In genomic region chr14:3209367-3209766, GRCm38 (mm10) we compare ENCODE assay signal across 15 mouse cellular contexts. TPM values are rescaled to one million over a fixed set of nuclear protein-coding genes. Genes with fewer than 3 reads are reported as not detected.
DNase-seq lines count a peak whose midpoint lies in the region; ATAC-seq lines count a peak whose summit lies in the region.
"Not testable (repeated sequence)": the region's sequence is repeated elsewhere in the genome, so short reads cannot be mapped to it uniquely, and the experiment has no call there.
"Had no signal": no experiment of that assay in that cellular context is flagged by ENCODE, and none has a peak within 500 bp of the region (broad histone marks: within the 10 kb centered on the region; RNA-seq: fewer than 3 reads in every experiment).

No protein-coding gene starts in this region.

- not testable (repeated sequence) for H3K4me3 ChIP-seq in embryonic facial prominence, embryonic 10.5 days
- H3K4me3 ChIP-seq in heart, embryonic 12.5 days = 0 out of 2 replicates have a peak overlapping the region, but pooled peaks have one; percentile 3
- peak overlapping the region; percentile 24; the same call in 1 of the 2 replicates for H3K4me3 ChIP-seq in hindbrain, embryonic 15.5 days

- not testable (repeated sequence) for H3K4me1 ChIP-seq in embryonic facial prominence, embryonic 10.5 days; heart, embryonic 12.5 days (replicated peaks); hindbrain, embryonic 15.5 days (replicated peaks)

- not testable (repeated sequence) for H3K36me3 ChIP-seq in embryonic facial prominence, embryonic 10.5 days (replicated peaks); heart, embryonic 12.5 days; hindbrain, embryonic 15.5 days

- not testable (repeated sequence) for H3K27ac ChIP-seq in embryonic facial prominence, embryonic 10.5 days (replicated peaks); heart, embryonic 12.5 days (ENCODE audit: poor library complexity, severe bottlenecking); hindbrain, embryonic 15.5 days (replicated peaks)

- DNase-seq in cerebellum, adult 18-20 months = peak; percentile 4
- DNase-seq in embryonic facial prominence, embryonic 10.5 days (ENCODE audit: low spot score) = peak; percentile 39
- peak; percentile 10 to 18 for DNase-seq in layer of hippocampus, postnatal 36 days
- DNase-seq in lung, postnatal 10 days = peak; percentile 1
- peak; percentile 0 for DNase-seq in retina, embryonic 14.5 days (ENCODE audit: low spot score)
- DNase-seq in yolk sac, embryonic 10.5 days (ENCODE audit: low spot score) = peak; percentile 9

- H3K9me3 ChIP-seq in embryonic facial prominence, embryonic 10.5 days; heart, embryonic 12.5 days (replicated peaks); hindbrain, embryonic 15.5 days: not testable (repeated sequence)

- 8% methylated on average over 10 of the region's 11 CpGs for WGBS in embryonic facial prominence, embryonic 10.5 days
- WGBS in heart, embryonic 12.5 days = 10% methylated on average over 9 of the region's 11 CpGs
- 12% methylated on average over 9 of the region's 11 CpGs for WGBS in hindbrain, embryonic 15.5 days

- H3K4me2 ChIP-seq in heart, embryonic 12.5 days = peak overlapping the region; percentile 43; the same call in 1 of the 2 replicates
- H3K4me2 ChIP-seq in hindbrain, embryonic 15.5 days = peak overlapping the region; percentile 43

- ATAC-seq in heart, embryonic 12.5 days (ENCODE audit: insufficient number of reproducible peaks, low FRiP score); hindbrain, embryonic 15.5 days (ENCODE audit: low FRiP score, low read depth): not testable (repeated sequence)

- not testable (repeated sequence) for H3K27me3 ChIP-seq in embryonic facial prominence, embryonic 10.5 days (replicated peaks; ENCODE audit: low read depth, poor library complexity, severe bottlenecking); heart, embryonic 12.5 days (replicated peaks); hindbrain, embryonic 15.5 days

- not testable (repeated sequence) for H3K9ac ChIP-seq in heart, embryonic 12.5 days; hindbrain, embryonic 15.5 days

RNA-seq across cellular contexts. Expression of gene D830030K20Rik, which starts 1.1 kb away (rescaled TPM):
- 13.9 and 14.6 TPM in 2 replicates for polyA plus RNA-seq in embryonic facial prominence, embryonic 10.5 days (2016; fragmentation: Nextera tagmentation; extraction: Ambion mirVana)
- polyA plus RNA-seq in heart, embryonic 12.5 days (2016; fragmentation: Nextera tagmentation; extraction: Ambion mirVana) = 37.9 and 41.8 TPM in 2 replicates
- 31.2 and 36.5 TPM in 2 replicates for polyA plus RNA-seq in hindbrain, embryonic 15.5 days (2015; fragmentation: Nextera tagmentation; extraction: Ambion mirVana)
- 1 to 10 TPM; 5.4 to 6.0 TPM for total RNA-seq in layer of hippocampus, postnatal 36 days (2021)
- total RNA-seq: granulocyte monocyte progenitor cell, adult 5-6 weeks had no signal
- polyA plus RNA-seq: myocyte had no signal

RNA-seq across cellular contexts. Expression of gene Gm5795, which starts 21.3 kb away (rescaled TPM):
- not detected in 2 replicates for polyA plus RNA-seq in embryonic facial prominence, embryonic 10.5 days (2016; fragmentation: Nextera tagmentation; extraction: Ambion mirVana)
- polyA plus RNA-seq in heart, embryonic 12.5 days (2016; fragmentation: Nextera tagmentation; extraction: Ambion mirVana) = 0.19 TPM in 1 of 2 replicates, not detected in the other
- 0.31 and 0.68 TPM in 2 replicates for polyA plus RNA-seq in hindbrain, embryonic 15.5 days (2015; fragmentation: Nextera tagmentation; extraction: Ambion mirVana)
- total RNA-seq in layer of hippocampus, postnatal 36 days (2021) = not detected
- total RNA-seq: granulocyte monocyte progenitor cell, adult 5-6 weeks; layer of hippocampus, adult 18-20 months had no signal
- polyA plus RNA-seq: embryonic facial prominence, embryonic 12.5 days; intestine, embryonic 16.5 days; limb, embryonic 13.5 days; myocyte; stomach, embryonic 14.5 days had no signal
